Mouse (Mus musculus): ENCODE measurements around the gene Foxd2.

Gene Foxd2

GRCm38 (mm10) chr4:114908829-114909601, at the start of gene Foxd2:
Foxd2 (minus strand) TSS chr4:114908873.
- peak; percentile 95 to 96 for DNase-seq

GRCm38 (mm10) chr4:114958231-114958630, 49.6 kb upstream of the Foxd2 start:
- no peak for DNase-seq

GRCm38 (mm10) chr4:114957403-114957802, 48.7 kb upstream of the Foxd2 start:
- DNase-seq = peak in 1 of 2 experiments; percentile 19

- DNase-seq = no peak
Observed at GRCm38 (mm10) chr4:114953172-114953571, 44.5 kb upstream of the Foxd2 start.

GRCm38 (mm10) chr4:114947852-114948481, 39.3 kb upstream of the Foxd2 start:
- DNase-seq = no peak

GRCm38 (mm10) chr4:114947395-114947794, 38.7 kb upstream of the Foxd2 start:
- DNase-seq = peak; percentile 89 to 91

- DNase-seq = no peak
Observed at GRCm38 (mm10) chr4:114946416-114946815, 37.7 kb upstream of the Foxd2 start.

GRCm38 (mm10) chr4:114945021-114945420, 36.3 kb upstream of the Foxd2 start:
- DNase-seq = no peak

- DNase-seq = peak in 1 of 2 experiments; percentile 31
Observed at GRCm38 (mm10) chr4:114942583-114942982, 33.9 kb upstream of the Foxd2 start.

- DNase-seq = no peak
Observed at GRCm38 (mm10) chr4:114942112-114942511, 33.4 kb upstream of the Foxd2 start.

- no peak for DNase-seq
Observed at GRCm38 (mm10) chr4:114941311-114941710, 32.6 kb upstream of the Foxd2 start.

- DNase-seq = no peak
Observed at GRCm38 (mm10) chr4:114938248-114938647, 29.6 kb upstream of the Foxd2 start.

- no peak for DNase-seq
Observed at GRCm38 (mm10) chr4:114937459-114938047, 28.9 kb upstream of the Foxd2 start.

- DNase-seq = no peak
Observed at GRCm38 (mm10) chr4:114934188-114934587, 25.5 kb upstream of the Foxd2 start.

- no peak for DNase-seq
Observed at GRCm38 (mm10) chr4:114932747-114933146, 24.1 kb upstream of the Foxd2 start.

- no peak for DNase-seq
Observed at GRCm38 (mm10) chr4:114929155-114929554, 20.5 kb upstream of the Foxd2 start.

GRCm38 (mm10) chr4:114925917-114926312, 17.2 kb upstream of the Foxd2 start, which contains the start of gene Foxe3:
Foxe3 (minus strand) TSS chr4:114926013.
- DNase-seq = no peak

- peak; percentile 55 to 71 for DNase-seq
Observed at GRCm38 (mm10) chr4:114924971-114925916, 16.6 kb upstream of the Foxd2 start.

- DNase-seq = peak; percentile 79 to 81
Observed at GRCm38 (mm10) chr4:114917091-114917490, 8.4 kb upstream of the Foxd2 start.

- peak in 1 of 2 experiments; percentile 2 for DNase-seq
Observed at GRCm38 (mm10) chr4:114916056-114916455, 7.4 kb upstream of the Foxd2 start.

- peak; percentile 82 to 87 for DNase-seq
Observed at GRCm38 (mm10) chr4:114913594-114913962, 4.9 kb upstream of the Foxd2 start.

Data from kidney, postnatal 4 days (tissue).